Mouse (Mus musculus): Measurements from ENCODE around the gene Mfsd6. TPM values are rescaled to one million over a fixed set of nuclear protein-coding genes. Genes with fewer than 3 reads are reported as not detected.

The Mfsd6 gene
- total and polyA plus RNA-seq, 2 experiments from 2014 or later: 1.7 to 9.7 TPM

DNA sequence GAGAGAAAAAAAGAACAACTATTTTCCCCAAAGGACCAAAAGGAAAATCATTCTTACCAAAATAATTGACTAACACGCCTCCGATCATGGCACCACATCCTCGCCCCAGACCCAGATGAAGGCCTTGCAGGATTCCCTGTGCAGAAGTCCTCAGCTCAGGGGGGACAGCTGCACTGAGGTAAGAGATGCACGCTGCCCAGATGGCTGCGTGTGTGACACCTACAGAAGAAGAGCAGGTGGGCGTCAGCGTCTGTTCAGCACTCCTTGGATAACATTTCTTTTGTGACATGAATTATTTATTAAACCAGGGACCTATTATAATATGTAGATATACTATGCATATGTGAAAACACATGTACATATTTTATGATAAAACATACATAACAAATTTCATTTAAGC is 64.0 kb downstream of the Mfsd6 start:
- H3K9ac ChIP-seq (replicated peaks; ENCODE audit: low read depth, low read length): no peak overlapping the region
- H3K4me3 ChIP-seq (ENCODE audit: low read depth, low read length): no peak overlapping the region
- ATAC-seq (ENCODE audit: insufficient read depth, low read depth) (no peak), DNase-seq (ENCODE audit: low spot score) (no peak)
- WGBS: 91% methylated on average over 7 of the region's 7 CpGs
- no peaks in the 10 kb centered on the region for H3K9me3 ChIP-seq (replicated peaks; ENCODE audit: control insufficient read depth, low read length)
- TF ChIP-seq EP300 (IDR thresholded peaks at IDR 0.05; ENCODE audit: low read depth): no peak
- no peak for TF ChIP-seq CTCF (IDR thresholded peaks at IDR 0.05; ENCODE audit: low read depth)
- no peak overlapping the region for H3K4me2 ChIP-seq (ENCODE audit: low read depth, low read length)
- no peak overlapping the region for H3K27ac ChIP-seq (ENCODE audit: low read depth)
- no peaks in the 10 kb centered on the region for H3K4me1 ChIP-seq (ENCODE audit: control insufficient read depth, insufficient read depth)
- peaks cover 16% of the 10 kb centered on the region for H3K36me3 ChIP-seq (replicated peaks; ENCODE audit: control insufficient read depth, insufficient read depth, low read length)
- H3K27me3 ChIP-seq (ENCODE audit: control insufficient read depth, insufficient read depth, low read length): no peaks in the 10 kb centered on the region

DNA sequence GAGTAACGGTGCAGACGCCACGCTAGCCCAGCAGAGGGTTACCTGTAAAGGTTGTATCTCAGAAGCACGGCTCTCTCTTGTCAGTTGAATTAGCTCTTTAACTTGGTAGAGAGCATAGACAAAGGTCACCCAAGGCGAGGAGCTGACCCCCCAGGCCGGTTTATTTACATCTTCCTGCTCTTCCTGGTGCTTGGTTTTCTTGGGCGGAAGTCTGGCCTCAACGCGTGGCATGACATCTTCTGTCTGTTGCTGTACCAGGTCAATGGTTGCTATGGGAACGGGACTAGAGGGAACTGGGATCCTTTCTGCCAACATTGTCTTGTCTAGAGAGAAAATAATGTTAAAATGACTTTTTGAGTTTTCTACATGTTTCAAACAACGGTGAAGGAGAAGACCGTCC is 66.5 kb downstream of the Mfsd6 start:
- H3K9ac ChIP-seq (replicated peaks; ENCODE audit: low read depth, low read length): no peak overlapping the region
- no peak for ATAC-seq (ENCODE audit: insufficient read depth, low read depth)
- no peak overlapping the region for H3K4me2 ChIP-seq (ENCODE audit: low read depth, low read length)
- H3K36me3 ChIP-seq (replicated peaks; ENCODE audit: control insufficient read depth, insufficient read depth, low read length): peaks cover 16% of the 10 kb centered on the region
- TF ChIP-seq EP300 (IDR thresholded peaks at IDR 0.05; ENCODE audit: low read depth) (no peak), CTCF (IDR thresholded peaks at IDR 0.05; ENCODE audit: low read depth) (no peak)
- H3K4me3 ChIP-seq (ENCODE audit: low read depth, low read length): no peak overlapping the region
- H3K27ac ChIP-seq (ENCODE audit: low read depth): no peak overlapping the region
- H3K4me1 ChIP-seq (ENCODE audit: control insufficient read depth, insufficient read depth): no peaks in the 10 kb centered on the region
- H3K27me3 ChIP-seq (ENCODE audit: control insufficient read depth, insufficient read depth, low read length): no peaks in the 10 kb centered on the region
- no peak for DNase-seq (ENCODE audit: low spot score)
- no peaks in the 10 kb centered on the region for H3K9me3 ChIP-seq (replicated peaks; ENCODE audit: control insufficient read depth, low read length)
- 84% methylated on average over 12 of the region's 12 CpGs for WGBS

GRCm38 (mm10) chr1:52660278-52660677 is 67.0 kb downstream of the Mfsd6 start:
- no peak for DNase-seq (ENCODE audit: low spot score)
- no peaks in the 10 kb centered on the region for H3K27me3 ChIP-seq (ENCODE audit: control insufficient read depth, insufficient read depth, low read length)
- H3K4me1 ChIP-seq (ENCODE audit: control insufficient read depth, insufficient read depth): no peaks in the 10 kb centered on the region

GRCm38 (mm10) chr1:52658160-52658559 is 69.1 kb downstream of the Mfsd6 start:
- TF ChIP-seq CTCF (IDR thresholded peaks at IDR 0.05; ENCODE audit: low read depth) (no peak), EP300 (IDR thresholded peaks at IDR 0.05; ENCODE audit: low read depth) (no peak)
- Histone ChIP-seq H3K27ac (ENCODE audit: low read depth) (no peak overlapping the region), H3K4me3 (ENCODE audit: low read depth, low read length) (no peak overlapping the region), H3K4me1 (ENCODE audit: control insufficient read depth, insufficient read depth) (no peaks in the 10 kb centered on the region), H3K9ac (replicated peaks; ENCODE audit: low read depth, low read length) (no peak overlapping the region), H3K4me2 (ENCODE audit: low read depth, low read length) (no peak overlapping the region), H3K36me3 (replicated peaks; ENCODE audit: control insufficient read depth, insufficient read depth, low read length) (peaks cover 16% of the 10 kb centered on the region), H3K27me3 (ENCODE audit: control insufficient read depth, insufficient read depth, low read length) (no peaks in the 10 kb centered on the region), H3K9me3 (replicated peaks; ENCODE audit: control insufficient read depth, low read length) (no peaks in the 10 kb centered on the region)
- ATAC-seq (ENCODE audit: insufficient read depth, low read depth) (no peak), DNase-seq (ENCODE audit: low spot score) (no peak)
- WGBS: 92% methylated on average over 7 of the region's 7 CpGs

More at GRCm38 (mm10) chr1:52660278-52660677, 67.0 kb downstream of the Mfsd6 start:
- WGBS: 64% methylated on average over 2 of the region's 2 CpGs
- H3K27ac ChIP-seq (ENCODE audit: low read depth): no peak overlapping the region
- H3K9ac ChIP-seq (replicated peaks; ENCODE audit: low read depth, low read length): no peak overlapping the region
- H3K36me3 ChIP-seq (replicated peaks; ENCODE audit: control insufficient read depth, insufficient read depth, low read length): peaks cover 16% of the 10 kb centered on the region
- ATAC-seq (ENCODE audit: insufficient read depth, low read depth): no peak
- no peaks in the 10 kb centered on the region for H3K9me3 ChIP-seq (replicated peaks; ENCODE audit: control insufficient read depth, low read length)
- H3K4me2 ChIP-seq (ENCODE audit: low read depth, low read length): no peak overlapping the region
- no peak overlapping the region for H3K4me3 ChIP-seq (ENCODE audit: low read depth, low read length)
- no peak for TF ChIP-seq EP300 (IDR thresholded peaks at IDR 0.05; ENCODE audit: low read depth)
- TF ChIP-seq CTCF (IDR thresholded peaks at IDR 0.05; ENCODE audit: low read depth): no peak

DNA sequence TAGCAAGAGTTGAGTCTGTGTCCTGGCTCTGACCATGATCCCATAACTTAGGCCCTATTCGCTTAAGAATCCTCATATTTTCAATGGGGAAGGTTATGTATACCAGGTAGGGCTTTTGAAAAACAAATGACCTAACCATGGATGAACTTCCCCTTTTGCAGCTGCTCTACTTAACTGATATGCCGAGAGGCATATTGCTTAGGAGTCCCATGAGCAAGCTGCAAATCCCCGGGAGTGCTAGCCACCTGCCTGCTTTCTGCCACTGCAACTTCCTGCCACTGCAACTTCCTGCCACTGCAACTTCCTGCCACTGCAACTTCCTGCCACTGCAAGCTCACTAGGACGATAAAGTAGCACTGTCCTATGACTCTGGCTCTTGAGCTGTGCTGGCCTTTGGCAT is 72.1 kb downstream of the Mfsd6 start:
- peaks cover 16% of the 10 kb centered on the region; the same call in 1 of the 2 replicates for H3K36me3 ChIP-seq (replicated peaks; ENCODE audit: control insufficient read depth, insufficient read depth, low read length)
- H3K4me3 ChIP-seq (ENCODE audit: low read depth, low read length): no peak overlapping the region
- TF ChIP-seq EP300 (IDR thresholded peaks at IDR 0.05; ENCODE audit: low read depth): no peak
- TF ChIP-seq CTCF (IDR thresholded peaks at IDR 0.05; ENCODE audit: low read depth): no peak
- H3K4me1 ChIP-seq (ENCODE audit: control insufficient read depth, insufficient read depth): peaks cover 3% of the 10 kb centered on the region; the same call in 1 of the 2 replicates
- no peak overlapping the region for H3K9ac ChIP-seq (replicated peaks; ENCODE audit: low read depth, low read length)
- DNase-seq (ENCODE audit: low spot score) (no peak), ATAC-seq (ENCODE audit: insufficient read depth, low read depth) (no peak)
- WGBS: 56% methylated on average over 4 of the region's 4 CpGs
- H3K4me2 ChIP-seq (ENCODE audit: low read depth, low read length): no peak overlapping the region
- H3K9me3 ChIP-seq (replicated peaks; ENCODE audit: control insufficient read depth, low read length): no peaks in the 10 kb centered on the region
- no peaks in the 10 kb centered on the region for H3K27me3 ChIP-seq (ENCODE audit: control insufficient read depth, insufficient read depth, low read length)
- H3K27ac ChIP-seq (ENCODE audit: low read depth): no peak overlapping the region

DNA sequence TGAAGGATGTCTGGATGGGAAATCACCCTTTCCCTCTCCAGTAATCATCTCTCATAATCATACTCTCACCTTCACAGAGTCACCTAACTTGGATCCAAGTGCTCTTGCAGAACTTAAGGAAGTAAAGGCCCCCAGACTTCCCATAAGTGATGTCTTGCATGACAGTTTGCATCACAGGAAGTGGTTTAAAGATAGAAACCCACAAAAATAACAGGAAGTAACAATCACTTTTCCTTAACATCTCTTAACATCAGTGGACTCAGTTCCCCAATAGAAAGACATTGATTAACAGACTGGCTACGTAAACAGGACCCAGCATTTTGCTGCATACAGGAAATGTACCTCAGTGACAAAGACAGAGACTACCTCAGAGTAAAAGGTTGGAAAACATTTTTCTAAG is 73.9 kb downstream of the Mfsd6 start:
- DNase-seq (ENCODE audit: low spot score) (no peak), ATAC-seq (ENCODE audit: insufficient read depth, low read depth) (no peak)
- H3K4me2 ChIP-seq (ENCODE audit: low read depth, low read length): no peak overlapping the region
- H3K36me3 ChIP-seq (replicated peaks; ENCODE audit: control insufficient read depth, insufficient read depth, low read length): peaks cover 16% of the 10 kb centered on the region
- no peak overlapping the region for H3K4me3 ChIP-seq (ENCODE audit: low read depth, low read length)
- H3K9ac ChIP-seq (replicated peaks; ENCODE audit: low read depth, low read length): no peak overlapping the region
- no peak overlapping the region for H3K27ac ChIP-seq (ENCODE audit: low read depth)
- peaks cover 3% of the 10 kb centered on the region; the same call in 1 of the 2 replicates for H3K4me1 ChIP-seq (ENCODE audit: control insufficient read depth, insufficient read depth)
- H3K27me3 ChIP-seq (ENCODE audit: control insufficient read depth, insufficient read depth, low read length): no peaks in the 10 kb centered on the region
- TF ChIP-seq EP300 (IDR thresholded peaks at IDR 0.05; ENCODE audit: low read depth): no peak
- no peak for TF ChIP-seq CTCF (IDR thresholded peaks at IDR 0.05; ENCODE audit: low read depth)
- WGBS: 70% methylated on average over 1 of the region's 1 CpGs
- no peaks in the 10 kb centered on the region for H3K9me3 ChIP-seq (replicated peaks; ENCODE audit: control insufficient read depth, low read length)
